9 mouse cellular contexts compared by ENCODE assay signal in genomic region chr6:67146708-67147107, GRCm38 (mm10).
DNase-seq lines count a peak whose midpoint lies in the region; ATAC-seq lines count a peak whose summit lies in the region.
"Had no signal": no experiment of that assay in that cellular context is flagged by ENCODE, and none has a peak within 500 bp of the region (broad histone marks: within the 10 kb centered on the region; RNA-seq: fewer than 3 reads in every experiment).

No protein-coding gene starts in this region.

- no peak overlapping the region for H3K9ac ChIP-seq in limb, embryonic 11.5 days (ENCODE audit: low read length)
- no peak overlapping the region for H3K9ac ChIP-seq in kidney, embryonic 16.5 days (replicated peaks; ENCODE audit: low read length)
- H3K9ac ChIP-seq: embryonic facial prominence, embryonic 13.5 days had no signal

- intact Hi-C loops in heart, postnatal 14 days (cut with DNase I), result no loop called here
- intact Hi-C loops in left cerebral cortex, postnatal 14 days (cut with DNase I), result no loop called here

- 8% methylated on average over 4 of the region's 4 CpGs for WGBS in limb, embryonic 11.5 days
- 25% methylated on average over 4 of the region's 4 CpGs for WGBS in limb, embryonic 10.5 days
- WGBS in kidney, embryonic 16.5 days, result 30% methylated on average over 4 of the region's 4 CpGs

- H3K4me2 ChIP-seq in limb, embryonic 11.5 days (ENCODE audit: low read depth, severe bottlenecking), result no peak overlapping the region
- no peak overlapping the region for H3K4me2 ChIP-seq in kidney, embryonic 16.5 days (replicated peaks; ENCODE audit: low read depth, low read length)
- H3K4me2 ChIP-seq: embryonic facial prominence, embryonic 13.5 days had no signal

- no peak overlapping the region for H3K4me3 ChIP-seq in limb, embryonic 11.5 days (ENCODE audit: low read depth, low read length)
- no peak overlapping the region for H3K4me3 ChIP-seq in limb, embryonic 10.5 days
- H3K4me3 ChIP-seq in kidney, embryonic 16.5 days (ENCODE audit: low read length), result no peak overlapping the region
- H3K4me3 ChIP-seq: embryonic facial prominence, embryonic 13.5 days had no signal

- peak; percentile 32 for DNase-seq in limb, embryonic 11.5 days (ENCODE audit: low spot score)
- DNase-seq in limb, embryonic 10.5 days (ENCODE audit: low spot score), result no peak
- peak; percentile 56 for DNase-seq in brain, adult 2 months (ENCODE audit: low read depth, low spot score)
- DNase-seq in adipocyte (ENCODE audit: low spot score), result no peak
- no peak for DNase-seq in heart, postnatal 14 days
- DNase-seq in left cerebral cortex, postnatal 14 days (ENCODE audit: low spot score in 2 of 2), result no peak

- no peak for ATAC-seq in limb, embryonic 11.5 days (ENCODE audit: insufficient number of reproducible peaks, low FRiP score, low TSS enrichment, low read depth)
- peak; percentile 80 for ATAC-seq in kidney, embryonic 16.5 days (ENCODE audit: low FRiP score, low TSS enrichment)
- peak; percentile 70 for ATAC-seq in neutrophil, adult 5-6 weeks (ENCODE audit: extremely low read depth, insufficient number of reproducible peaks, low FRiP score, poor library complexity, severe bottlenecking)

- H3K36me3 ChIP-seq in limb, embryonic 11.5 days (ENCODE audit: control insufficient read depth, insufficient read depth, low read length), result no peaks in the 10 kb centered on the region
- no peaks in the 10 kb centered on the region for H3K36me3 ChIP-seq in limb, embryonic 10.5 days
- no peaks in the 10 kb centered on the region for H3K36me3 ChIP-seq in kidney, embryonic 16.5 days (ENCODE audit: insufficient read depth, low read length)
- H3K36me3 ChIP-seq: embryonic facial prominence, embryonic 13.5 days had no signal

- H3K9me3 ChIP-seq in limb, embryonic 11.5 days (ENCODE audit: control insufficient read depth, low read length), result no peaks in the 10 kb centered on the region
- no peaks in the 10 kb centered on the region for H3K9me3 ChIP-seq in limb, embryonic 10.5 days (replicated peaks)
- no peaks in the 10 kb centered on the region for H3K9me3 ChIP-seq in kidney, embryonic 16.5 days (ENCODE audit: low read length)
- H3K9me3 ChIP-seq: embryonic facial prominence, embryonic 13.5 days had no signal

- no peak overlapping the region; the same call in 1 of the 2 replicates for H3K27ac ChIP-seq in limb, embryonic 11.5 days (replicated peaks; ENCODE audit: low read depth, low read length)
- no peak overlapping the region for H3K27ac ChIP-seq in limb, embryonic 10.5 days
- H3K27ac ChIP-seq in kidney, embryonic 16.5 days (ENCODE audit: low read length), result no peak overlapping the region
- H3K27ac ChIP-seq: embryonic facial prominence, embryonic 13.5 days had no signal

- H3K27me3 ChIP-seq in limb, embryonic 11.5 days (ENCODE audit: control insufficient read depth, insufficient read depth, low read length), result no peaks in the 10 kb centered on the region
- H3K27me3 ChIP-seq in limb, embryonic 10.5 days (ENCODE audit: low read depth, poor library complexity, severe bottlenecking), result no peaks in the 10 kb centered on the region
- H3K27me3 ChIP-seq in kidney, embryonic 16.5 days (ENCODE audit: insufficient read depth, low read length), result no peaks in the 10 kb centered on the region
- H3K27me3 ChIP-seq: embryonic facial prominence, embryonic 13.5 days had no signal

- H3K4me1 ChIP-seq in limb, embryonic 11.5 days (ENCODE audit: control insufficient read depth, insufficient read depth, low read length), result peaks cover 3% of the 10 kb centered on the region; the same call in 1 of the 2 replicates
- H3K4me1 ChIP-seq in limb, embryonic 10.5 days, result peaks cover 17% of the 10 kb centered on the region
- H3K4me1 ChIP-seq in kidney, embryonic 16.5 days (ENCODE audit: insufficient read depth, low read length), result no peaks in the 10 kb centered on the region

Comparison
In these comparisons a context has a peak if more than half of its experiments do, and no peak if none do; other contexts are left out.
1. DNase-seq: peak in limb, embryonic 11.5 days (single experiment) and brain, adult 2 months (single experiment); none in limb, embryonic 10.5 days (single experiment), adipocyte (single experiment), heart, postnatal 14 days (0 of 2) and left cerebral cortex, postnatal 14 days (0 of 2).